Mouse (Mus musculus): ENCODE measurements at regions not wholly inside any gene's neighbourhood (a gene's known extent, or its start where the extent isn't known, plus 50 kb on each side); places are given as distances from the start of the nearest gene placed in this dataset.
A peak's percentile ranks its signal among the peaks of the same experiment; 100 is the strongest.

DNA sequence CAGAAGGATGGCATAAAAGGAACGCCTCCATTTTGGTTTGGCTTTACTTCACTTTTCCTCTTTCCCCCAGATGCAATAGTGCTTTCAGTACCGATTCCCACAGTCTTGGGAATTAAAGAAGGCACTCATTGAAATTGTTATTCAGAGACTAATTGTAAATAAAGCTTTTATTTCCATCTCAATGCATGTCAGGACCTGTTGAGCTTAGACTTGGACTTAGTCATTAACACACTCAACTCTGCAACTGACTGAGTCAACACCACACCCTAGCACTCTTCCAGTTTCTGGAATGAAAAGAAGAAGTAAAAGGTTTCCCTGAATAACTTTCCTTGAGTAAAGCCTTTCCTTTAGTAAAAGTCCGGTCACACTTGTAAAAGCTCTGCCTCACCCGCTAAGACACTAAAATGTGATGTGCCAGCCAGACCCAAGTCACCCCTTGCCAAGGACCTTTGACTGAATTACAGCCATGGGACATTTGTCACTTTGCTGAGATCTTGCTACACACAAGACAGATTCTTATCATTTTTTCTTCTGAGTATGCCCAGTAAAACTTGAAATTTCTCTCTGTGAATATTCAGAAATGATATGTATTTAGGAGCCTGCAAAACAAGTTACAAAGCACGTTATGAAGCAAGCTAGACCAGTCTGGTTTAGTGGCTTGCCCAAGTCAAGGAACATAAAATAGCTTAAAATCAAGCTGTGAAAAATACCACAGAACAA lies 416.4 kb upstream of the Klf6 start:
- H3K36me3 ChIP-seq (ENCODE audit: control insufficient read depth, insufficient read depth, low read length), result no peaks in the 10 kb centered on the region
- no peak overlapping the region for H3K9ac ChIP-seq (ENCODE audit: low read length)
- WGBS, result 64% methylated on average over 5 of the region's 5 CpGs
- no peaks in the 10 kb centered on the region for H3K9me3 ChIP-seq (ENCODE audit: control insufficient read depth, low read length)
- H3K4me3 ChIP-seq (ENCODE audit: low read depth, low read length), result no peak overlapping the region
- DNase-seq (ENCODE audit: low spot score) (no peak), ATAC-seq (ENCODE audit: low FRiP score, low TSS enrichment) (peak; percentile 71)
- TF ChIP-seq EP300 (optimal IDR thresholded peaks at IDR 0.05), result peak; percentile 89
- TF ChIP-seq CTCF (IDR thresholded peaks at IDR 0.05; ENCODE audit: low read depth), result no peak
- no peaks in the 10 kb centered on the region for H3K27me3 ChIP-seq (ENCODE audit: control insufficient read depth, insufficient read depth, low read length)
- H3K4me2 ChIP-seq (replicated peaks; ENCODE audit: low read depth), result no peak overlapping the region
- H3K4me1 ChIP-seq (replicated peaks; ENCODE audit: control insufficient read depth, insufficient read depth), result no peaks in the 10 kb centered on the region
- H3K27ac ChIP-seq (replicated peaks), result peak overlapping the region; percentile 41; the same call in 1 of the 2 replicates

DNA sequence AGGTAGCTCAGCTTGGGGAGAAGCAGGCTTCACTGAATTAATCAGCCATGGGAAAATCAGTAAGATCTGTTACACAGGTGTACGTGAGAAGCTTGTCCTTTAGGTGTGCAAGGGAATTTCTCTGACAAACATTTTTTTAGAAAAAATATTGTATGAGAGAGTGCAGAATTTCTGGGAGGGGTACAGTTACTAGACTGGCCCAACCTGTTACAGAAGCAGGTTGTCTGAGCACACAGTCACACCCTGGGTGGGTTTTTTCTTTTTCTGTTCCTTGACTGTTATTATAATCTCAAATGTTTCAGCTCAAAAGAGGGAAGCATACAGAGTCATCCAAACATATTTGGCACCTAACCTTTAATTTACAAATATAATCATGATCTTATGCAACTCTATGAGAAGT lies 412.7 kb upstream of the Klf6 start:
- H3K4me3 ChIP-seq (ENCODE audit: low read depth, low read length), result no peak overlapping the region
- no peaks in the 10 kb centered on the region for H3K36me3 ChIP-seq (ENCODE audit: control insufficient read depth, insufficient read depth, low read length)
- H3K9ac ChIP-seq (ENCODE audit: low read length), result no peak overlapping the region
- 55% methylated on average over 1 of the region's 1 CpGs for WGBS
- H3K9me3 ChIP-seq (ENCODE audit: control insufficient read depth, low read length), result no peaks in the 10 kb centered on the region
- H3K27me3 ChIP-seq (ENCODE audit: control insufficient read depth, insufficient read depth, low read length), result no peaks in the 10 kb centered on the region
- no peak overlapping the region for H3K27ac ChIP-seq (replicated peaks)
- H3K4me1 ChIP-seq (replicated peaks; ENCODE audit: control insufficient read depth, insufficient read depth), result no peaks in the 10 kb centered on the region
- ATAC-seq (ENCODE audit: low FRiP score, low TSS enrichment) (no peak), DNase-seq (ENCODE audit: low spot score) (no peak)
- H3K4me2 ChIP-seq (replicated peaks; ENCODE audit: low read depth), result no peak overlapping the region
- TF ChIP-seq CTCF (IDR thresholded peaks at IDR 0.05; ENCODE audit: low read depth) (no peak), EP300 (optimal IDR thresholded peaks at IDR 0.05) (no peak)

DNA sequence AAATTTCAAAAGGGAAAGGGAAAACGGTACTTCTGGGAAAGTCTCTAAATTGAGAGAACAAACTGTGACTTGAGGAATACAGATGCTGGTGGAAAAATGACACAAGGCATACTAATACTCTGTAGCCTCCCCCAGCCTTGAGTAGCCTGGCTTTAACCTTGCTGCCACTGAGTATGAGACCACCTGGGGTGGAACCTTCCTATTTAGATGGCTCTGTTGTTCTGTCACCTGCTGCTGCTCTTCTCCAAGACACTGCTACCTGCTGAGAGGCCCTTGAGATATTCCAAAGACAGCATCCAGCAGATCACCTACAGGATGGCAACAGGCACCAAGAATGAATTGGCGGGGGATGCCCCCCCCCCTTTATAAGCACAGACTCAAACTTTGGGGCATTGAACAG lies 380.5 kb upstream of the Klf6 start:
- Histone ChIP-seq H3K9me3 (ENCODE audit: control insufficient read depth, low read length) (no peaks in the 10 kb centered on the region), H3K4me2 (replicated peaks; ENCODE audit: low read depth) (no peak overlapping the region), H3K36me3 (ENCODE audit: control insufficient read depth, insufficient read depth, low read length) (no peaks in the 10 kb centered on the region), H3K9ac (ENCODE audit: low read length) (no peak overlapping the region), H3K4me1 (replicated peaks; ENCODE audit: control insufficient read depth, insufficient read depth) (no peaks in the 10 kb centered on the region), H3K4me3 (ENCODE audit: low read depth, low read length) (no peak overlapping the region), H3K27ac (replicated peaks) (no peak overlapping the region), H3K27me3 (ENCODE audit: control insufficient read depth, insufficient read depth, low read length) (no peaks in the 10 kb centered on the region)
- DNase-seq (ENCODE audit: low spot score), result no peak
- WGBS, result 86% methylated on average over 2 of the region's 2 CpGs
- no peak for TF ChIP-seq CTCF (IDR thresholded peaks at IDR 0.05; ENCODE audit: low read depth)
- TF ChIP-seq EP300 (optimal IDR thresholded peaks at IDR 0.05), result no peak
- no peak for ATAC-seq (ENCODE audit: low FRiP score, low TSS enrichment)

DNA sequence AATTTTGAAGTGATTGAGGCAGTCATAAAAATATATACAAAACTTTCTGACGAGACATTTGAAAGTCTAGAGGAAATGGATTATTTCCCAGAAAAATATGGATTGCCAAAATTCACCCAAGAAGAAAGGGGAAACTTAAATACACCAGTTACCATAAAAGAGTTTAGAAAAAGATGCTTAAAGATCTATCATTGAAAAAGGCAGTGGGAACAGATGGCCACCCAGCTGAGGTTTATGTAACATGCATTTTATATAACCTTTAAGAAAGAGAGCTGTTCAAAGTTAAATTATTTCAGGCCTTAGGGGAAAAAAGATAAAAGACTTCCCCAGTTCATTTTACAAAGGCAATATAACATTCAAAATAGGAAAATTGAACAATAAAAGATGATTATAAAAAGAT lies 369.0 kb upstream of the Klf6 start:
- no peaks in the 10 kb centered on the region for H3K36me3 ChIP-seq (ENCODE audit: control insufficient read depth, insufficient read depth, low read length)
- DNase-seq (ENCODE audit: low spot score) (no peak), ATAC-seq (ENCODE audit: low FRiP score, low TSS enrichment) (no peak)
- H3K9me3 ChIP-seq (ENCODE audit: control insufficient read depth, low read length), result no peaks in the 10 kb centered on the region
- 39% methylated on average over 1 of the region's 1 CpGs for WGBS
- no peak overlapping the region for H3K27ac ChIP-seq (replicated peaks)
- TF ChIP-seq EP300 (optimal IDR thresholded peaks at IDR 0.05), result no peak
- no peak for TF ChIP-seq CTCF (IDR thresholded peaks at IDR 0.05; ENCODE audit: low read depth)
- no peaks in the 10 kb centered on the region for H3K4me1 ChIP-seq (replicated peaks; ENCODE audit: control insufficient read depth, insufficient read depth)
- no peak overlapping the region for H3K9ac ChIP-seq (ENCODE audit: low read length)
- no peak overlapping the region for H3K4me2 ChIP-seq (replicated peaks; ENCODE audit: low read depth)
- H3K4me3 ChIP-seq (ENCODE audit: low read depth, low read length), result no peak overlapping the region
- no peaks in the 10 kb centered on the region for H3K27me3 ChIP-seq (ENCODE audit: control insufficient read depth, insufficient read depth, low read length)

DNA sequence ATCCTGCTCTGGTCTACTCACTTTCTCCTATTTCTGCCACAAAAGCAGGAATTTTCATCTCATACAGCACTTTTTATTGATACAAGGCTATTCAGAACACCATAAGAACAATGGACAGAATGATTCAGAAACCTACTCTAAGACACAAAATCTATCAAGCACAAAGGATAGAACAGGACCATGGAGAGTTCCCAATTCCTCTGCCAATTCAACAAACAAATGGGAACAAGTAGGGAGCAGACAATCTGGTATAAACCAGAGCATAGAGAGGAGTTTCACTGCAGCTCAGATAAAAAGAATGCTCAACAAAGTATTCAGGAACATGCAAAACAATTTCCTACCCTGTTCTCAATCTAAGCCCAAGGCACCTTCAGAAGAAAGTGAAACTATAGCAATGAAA lies 363.7 kb upstream of the Klf6 start:
- no peak overlapping the region for H3K9ac ChIP-seq (ENCODE audit: low read length)
- no peaks in the 10 kb centered on the region for H3K27me3 ChIP-seq (ENCODE audit: control insufficient read depth, insufficient read depth, low read length)
- no peaks in the 10 kb centered on the region for H3K4me1 ChIP-seq (replicated peaks; ENCODE audit: control insufficient read depth, insufficient read depth)
- TF ChIP-seq CTCF (IDR thresholded peaks at IDR 0.05; ENCODE audit: low read depth), result no peak
- TF ChIP-seq EP300 (optimal IDR thresholded peaks at IDR 0.05), result no peak
- H3K27ac ChIP-seq (replicated peaks), result no peak overlapping the region
- no peak for ATAC-seq (ENCODE audit: low FRiP score, low TSS enrichment)
- H3K4me3 ChIP-seq (ENCODE audit: low read depth, low read length), result no peak overlapping the region
- no peaks in the 10 kb centered on the region for H3K9me3 ChIP-seq (ENCODE audit: control insufficient read depth, low read length)
- no peaks in the 10 kb centered on the region for H3K36me3 ChIP-seq (ENCODE audit: control insufficient read depth, insufficient read depth, low read length)
- DNase-seq (ENCODE audit: low spot score), result no peak
- no peak overlapping the region for H3K4me2 ChIP-seq (replicated peaks; ENCODE audit: low read depth)

DNA sequence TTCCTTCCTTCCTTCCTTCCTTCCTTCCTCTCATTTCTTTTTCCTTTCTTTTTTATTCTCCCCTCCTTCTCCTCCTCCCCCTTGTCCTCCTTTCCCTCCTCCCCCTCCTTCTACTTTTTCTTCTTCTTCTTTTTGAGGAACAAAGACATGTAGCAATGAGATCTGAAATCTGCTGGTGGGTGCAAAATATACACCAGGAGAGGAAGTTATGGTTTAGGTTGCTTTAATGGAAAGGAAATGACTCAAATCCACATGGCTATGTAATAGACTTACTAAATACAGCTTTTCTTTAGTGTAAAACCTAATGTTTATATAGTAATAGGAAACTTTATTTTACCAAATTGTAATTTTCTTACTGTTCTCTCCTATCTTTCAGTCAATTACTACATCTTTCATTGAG lies 349.5 kb upstream of the Klf6 start:
- Histone ChIP-seq H3K27ac (replicated peaks) (no peak overlapping the region), H3K9ac (ENCODE audit: low read length) (no peak overlapping the region), H3K27me3 (ENCODE audit: control insufficient read depth, insufficient read depth, low read length) (no peaks in the 10 kb centered on the region), H3K9me3 (ENCODE audit: control insufficient read depth, low read length) (no peaks in the 10 kb centered on the region), H3K36me3 (ENCODE audit: control insufficient read depth, insufficient read depth, low read length) (no peaks in the 10 kb centered on the region), H3K4me3 (ENCODE audit: low read depth, low read length) (no peak overlapping the region), H3K4me2 (replicated peaks; ENCODE audit: low read depth) (no peak overlapping the region), H3K4me1 (replicated peaks; ENCODE audit: control insufficient read depth, insufficient read depth) (no peaks in the 10 kb centered on the region)
- ATAC-seq (ENCODE audit: low FRiP score, low TSS enrichment) (no peak), DNase-seq (ENCODE audit: low spot score) (no peak)
- TF ChIP-seq EP300 (optimal IDR thresholded peaks at IDR 0.05) (no peak), CTCF (IDR thresholded peaks at IDR 0.05; ENCODE audit: low read depth) (no peak)

Data from stomach, postnatal 0 days (tissue).